Mouse (Mus musculus): ENCODE measurements around the gene Wdr90.

DNA sequence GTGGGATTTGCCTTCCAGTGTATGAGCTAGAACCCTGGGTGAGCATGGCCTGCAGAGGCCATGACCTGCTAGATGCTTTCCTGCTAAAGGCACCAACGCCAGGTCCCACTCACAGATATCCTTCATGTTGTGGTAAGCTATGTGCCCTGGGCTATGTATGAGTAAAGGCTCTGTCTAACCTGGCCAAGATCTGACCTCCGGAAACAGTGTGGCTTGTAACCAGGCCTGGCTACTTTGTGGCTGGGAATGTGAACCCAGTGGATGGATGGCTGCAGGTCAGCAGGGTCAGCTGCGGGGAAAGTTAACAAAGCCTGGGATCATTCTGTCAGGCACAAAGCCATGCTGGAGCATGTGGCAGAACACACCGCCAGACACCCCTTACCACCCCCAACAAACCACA is 20.4 kb upstream of the Wdr90 start:
- TF ChIP-seq ZNF384 (IDR thresholded peaks at IDR 0.05; ENCODE audit: low read depth, low read length): no peak
- TF ChIP-seq ZC3H11A (IDR thresholded peaks at IDR 0.05; ENCODE audit: borderline replicate concordance, low read depth, low read length): no peak
- TF ChIP-seq CHD2 (IDR thresholded peaks at IDR 0.05; ENCODE audit: low read depth, low read length): no peak
- no peak for TF ChIP-seq MAFK (IDR thresholded peaks at IDR 0.05; ENCODE audit: insufficient read depth, low read depth, low read length)
